Mouse (Mus musculus) adrenal gland, postnatal 10 days (tissue): ENCODE measurements around the gene Gzmk. TPM values are rescaled to one million over a fixed set of nuclear protein-coding genes. Genes with fewer than 3 reads are reported as not detected.

Experiments
- DNase-seq: peaks from one replicate; pipeline ENCODE4 v3.0.0; 2021; ENCODE audit warnings: mixed read lengths
- total RNA-seq, 2 experiments: library from RNA; stranded (reverse); gene quantifications; 2 replicates each; pipeline ENCODE4 v1.2.3; 2021

The Gzmk gene
- total RNA-seq, 2 experiments from 2014 or later, result not detected

GRCm38 (mm10) chr13:113202184-113202583 is 23.5 kb downstream of the Gzmk start:
- DNase-seq, result no peak

GRCm38 (mm10) chr13:113201631-113202030 is 24.1 kb downstream of the Gzmk start:
- DNase-seq, result no peak

GRCm38 (mm10) chr13:113200726-113201125 is 25.0 kb downstream of the Gzmk start:
- no peak for DNase-seq

GRCm38 (mm10) chr13:113199331-113199730 is 26.4 kb downstream of the Gzmk start:
- no peak for DNase-seq

GRCm38 (mm10) chr13:113197872-113198502 is 27.7 kb downstream of the Gzmk start:
- no peak for DNase-seq

GRCm38 (mm10) chr13:113196808-113197674 is 28.7 kb downstream of the Gzmk start:
- no peak for DNase-seq

GRCm38 (mm10) chr13:113183720-113184119 is 42.0 kb downstream of the Gzmk start:
- DNase-seq, result no peak

- no peak for DNase-seq
Measured at GRCm38 (mm10) chr13:113183310-113183709, 42.4 kb downstream of the Gzmk start.

- DNase-seq, result no peak
Measured at GRCm38 (mm10) chr13:113174162-113174561, 51.5 kb downstream of the Gzmk start.

GRCm38 (mm10) chr13:113170256-113170655 is 55.5 kb downstream of the Gzmk start:
- no peak for DNase-seq

GRCm38 (mm10) chr13:113168018-113168534 is 57.6 kb downstream of the Gzmk start:
- DNase-seq, result peak; percentile 31

- DNase-seq, result no peak
Measured at GRCm38 (mm10) chr13:113164252-113165005, 61.3 kb downstream of the Gzmk start.

- no peak for DNase-seq
Measured at GRCm38 (mm10) chr13:113151556-113151955, 74.2 kb downstream of the Gzmk start.

- no peak for DNase-seq
Measured at GRCm38 (mm10) chr13:113139597-113139996, 86.1 kb downstream of the Gzmk start.

- DNase-seq, result no peak
Measured at GRCm38 (mm10) chr13:113129974-113130373, 95.7 kb downstream of the Gzmk start.

Other genes with a start within 250 kb of the Gzmk start
- 1 to 10 TPM in 1 of 2 experiments, under 1 TPM in 1; 0.30 to 1.2 TPM for gene Ccno, start 238.1 kb downstream of the Gzmk start, total RNA-seq
- not detected for gene Mcidas, start 232.1 kb downstream of the Gzmk start, total RNA-seq
- gene Cdc20b, start 190.8 kb downstream of the Gzmk start, total RNA-seq, result not detected
- gene Gpx8, start 179.5 kb downstream of the Gzmk start, total RNA-seq, result 10 to 100 TPM; 66.0 to 77.3 TPM
- under 1 TPM; 0.51 to 0.82 TPM for gene Gzma, start 124.9 kb downstream of the Gzmk start, total RNA-seq
- gene Esm1, start 16.2 kb downstream of the Gzmk start, total RNA-seq, result 1 to 10 TPM; 5.6 to 6.3 TPM
- 1 to 10 TPM; 2.3 to 4.7 TPM for gene BC067074, start 67.3 kb upstream of the Gzmk start, total RNA-seq